Mouse (Mus musculus) spleen, embryonic (tissue): ENCODE measurements around the gene Rbbp4.

ENCODE experiments used
- CTCF ChIA-PET: fragments of 350-600 bp; sonication (Branson Sonifier 250); formaldehyde crosslinking; loops from one replicate; lab custom pipeline; 2022; lab: Charles Lee

Gene Rbbp4

GRCm38 (mm10) chr4:129259101-129259500, 76.1 kb downstream of the Rbbp4 start:
- CTCF ChIA-PET, result no interaction called here
